Mouse (Mus musculus): Measurements from ENCODE around the gene Nebl.

The Nebl gene

DNA sequence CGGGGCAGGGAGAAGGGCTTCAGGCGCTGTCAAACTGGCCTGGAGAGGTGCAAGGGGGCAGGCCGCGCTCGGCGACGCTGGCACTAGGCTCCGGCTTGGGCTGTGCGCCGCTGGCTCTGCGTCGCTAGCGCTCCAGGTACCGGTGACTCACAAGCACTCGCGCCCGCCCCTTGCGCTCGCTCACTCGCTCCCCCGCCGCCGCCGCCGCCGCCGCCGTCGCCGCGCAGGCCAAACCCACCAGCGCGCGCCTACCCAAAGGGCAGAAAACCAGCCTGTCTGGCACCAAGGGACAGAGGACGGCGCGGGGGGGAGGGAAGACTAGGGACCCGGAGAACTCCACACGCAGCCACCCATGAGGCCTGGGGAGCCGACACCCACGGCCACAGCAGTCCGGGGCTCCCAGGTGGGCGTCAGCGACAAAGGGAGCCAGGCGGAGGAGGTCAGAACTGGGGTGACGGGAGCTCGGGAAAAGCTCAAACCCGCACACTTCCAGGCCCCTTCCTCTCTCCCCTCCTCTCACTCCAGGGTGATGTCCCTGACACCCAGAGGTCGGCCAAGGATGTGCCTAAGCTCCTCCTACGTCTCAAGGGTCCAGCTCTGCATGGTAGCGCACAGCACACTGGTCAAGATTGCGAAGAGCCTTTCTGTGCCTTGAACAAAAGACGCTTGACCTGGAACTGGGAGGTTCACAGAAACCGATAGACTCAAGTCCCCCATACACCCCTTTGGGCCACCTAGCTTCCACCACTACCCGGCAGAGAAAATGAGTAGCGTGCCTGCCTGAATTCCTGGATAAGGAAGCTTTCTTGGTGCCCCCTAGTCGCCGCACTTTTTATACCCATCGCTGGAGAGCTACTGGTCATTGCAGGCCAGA lies at the start of gene Nebl:
Gene Nebl, minus strand, starts transcription at position 508 of the 874 bp plus-strand sequence.
- peak in 1 of 2 experiments; percentile 29 for DNase-seq (ENCODE audit: low spot score in 2 of 2)

DNA sequence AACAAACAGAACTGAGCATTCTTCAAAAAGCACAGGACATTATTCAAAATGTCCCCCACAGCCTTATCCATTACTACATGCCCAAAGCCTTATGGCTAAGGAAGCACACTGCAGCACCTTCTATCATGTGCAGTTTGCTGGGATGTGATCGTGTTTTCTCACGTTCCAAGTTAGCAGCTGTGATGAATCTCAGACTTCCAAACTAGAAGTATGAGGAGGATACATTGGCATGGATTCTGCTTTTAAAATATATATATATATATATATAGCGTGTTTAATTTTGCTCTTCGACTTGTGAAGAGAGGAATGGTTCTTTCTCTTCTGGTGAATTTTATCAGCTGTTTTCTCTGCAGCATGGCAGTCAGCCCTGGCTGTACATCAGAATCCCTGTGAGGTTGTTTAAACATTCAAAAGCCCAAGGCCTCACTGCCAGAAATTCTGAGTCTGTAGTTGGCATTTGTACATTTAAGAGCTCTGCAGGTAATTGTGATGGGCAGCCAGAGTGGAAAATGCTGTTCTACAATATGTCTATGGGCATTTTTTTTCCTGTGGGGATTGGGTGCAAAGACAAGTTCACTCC lies 39.1 kb upstream of the Nebl start:
- DNase-seq (ENCODE audit: low spot score in 2 of 2), result no peak

DNA sequence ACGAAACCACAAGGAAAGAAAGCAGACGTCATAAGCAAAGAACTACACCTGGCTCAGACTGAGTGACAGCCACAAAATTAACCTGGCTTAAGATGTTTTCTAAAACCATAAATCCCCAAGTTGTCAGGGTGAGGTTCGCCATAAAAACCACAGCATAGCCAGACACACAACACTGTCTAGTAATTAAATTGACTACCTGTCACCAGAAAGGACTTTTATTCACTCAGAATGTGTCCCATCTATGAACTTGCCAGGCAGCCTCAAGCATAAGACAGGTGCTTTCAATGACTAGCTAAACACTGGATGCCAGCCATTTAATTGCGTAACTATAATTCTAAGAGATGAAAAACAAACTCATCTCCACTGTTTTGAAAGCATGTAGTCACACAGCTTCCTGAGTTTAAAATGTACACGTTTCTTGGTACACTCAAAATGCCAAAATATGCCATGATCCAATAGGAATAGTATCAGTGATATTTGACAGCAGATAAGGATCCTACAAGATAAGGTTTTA lies 38.0 kb upstream of the Nebl start:
- DNase-seq (ENCODE audit: low spot score in 2 of 2), result no peak

DNA sequence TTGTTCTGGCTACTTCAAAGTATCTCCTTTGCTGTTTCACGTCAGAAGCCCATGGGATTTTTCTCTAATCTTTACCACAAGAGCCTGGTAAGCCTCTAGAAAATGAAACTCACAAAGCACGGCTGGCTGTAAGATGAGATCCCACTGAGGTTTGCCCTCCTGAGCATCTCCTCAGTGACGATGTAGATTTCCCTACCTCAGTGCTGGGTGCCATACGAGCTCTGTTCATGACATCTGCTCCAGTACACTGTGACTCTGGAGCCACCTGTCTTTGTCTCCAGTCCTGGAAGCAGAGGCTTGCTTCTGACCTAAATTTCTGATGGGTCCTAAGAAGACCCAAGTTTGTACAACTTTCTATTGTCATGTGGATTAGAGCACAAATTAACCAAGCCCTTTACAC lies 25.0 kb upstream of the Nebl start:
- DNase-seq (ENCODE audit: low spot score in 2 of 2), result no peak

DNA sequence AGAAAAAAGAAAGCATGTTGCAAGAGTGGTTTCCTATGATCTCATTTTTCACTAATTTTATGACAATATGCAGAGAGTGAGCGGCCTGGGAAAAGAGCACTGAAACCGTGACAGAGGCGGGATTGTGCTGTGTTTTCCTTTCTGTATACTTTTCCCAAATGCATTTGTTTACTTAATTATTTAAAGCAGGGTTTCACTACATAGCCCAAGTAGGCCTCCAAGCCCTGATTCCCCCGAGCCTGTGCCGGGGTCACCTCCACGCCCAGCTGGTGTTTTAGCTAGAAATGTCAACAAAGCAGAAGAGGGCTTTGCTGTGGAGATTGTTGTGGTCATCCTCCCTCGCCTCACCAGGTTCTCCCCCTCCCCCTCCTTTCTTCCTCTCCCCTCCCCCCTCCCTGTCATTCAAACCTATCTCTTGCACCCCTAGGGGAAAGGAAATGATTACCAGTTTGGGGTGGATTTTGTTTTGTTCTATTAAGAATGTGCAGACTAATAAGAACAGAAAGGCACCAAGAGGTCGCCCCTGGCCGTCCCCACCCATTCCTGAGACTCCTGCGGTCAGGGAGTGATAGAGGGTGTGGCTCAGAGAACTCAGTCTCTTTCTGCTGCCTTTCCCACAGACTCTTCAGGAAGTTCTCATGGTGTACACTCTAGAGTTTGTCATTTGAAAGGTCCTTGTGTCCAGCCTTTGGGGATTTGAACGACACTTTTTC lies 10.9 kb upstream of the Nebl start:
- DNase-seq (ENCODE audit: low spot score in 2 of 2), result no peak

DNA sequence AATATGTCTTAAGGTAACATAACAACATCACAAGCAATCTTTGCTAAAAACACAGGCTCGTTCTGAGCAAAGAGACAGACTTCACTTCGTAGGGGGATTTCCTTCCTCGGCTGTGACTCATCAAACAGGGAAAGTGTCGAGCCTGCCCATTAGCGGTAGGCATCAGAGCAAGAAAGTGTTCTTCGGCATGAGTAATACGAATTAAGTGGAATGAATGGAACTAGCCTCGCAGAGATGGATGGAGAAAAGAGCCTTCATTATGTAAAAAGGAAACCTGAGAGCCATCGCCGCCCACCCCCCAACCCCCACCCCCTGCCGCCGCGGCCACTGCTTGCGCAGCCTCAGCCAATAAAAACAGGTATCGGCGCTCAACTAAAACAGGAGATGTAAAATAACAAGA lies 10.3 kb upstream of the Nebl start:
- no peak for DNase-seq (ENCODE audit: low spot score in 2 of 2)

DNA sequence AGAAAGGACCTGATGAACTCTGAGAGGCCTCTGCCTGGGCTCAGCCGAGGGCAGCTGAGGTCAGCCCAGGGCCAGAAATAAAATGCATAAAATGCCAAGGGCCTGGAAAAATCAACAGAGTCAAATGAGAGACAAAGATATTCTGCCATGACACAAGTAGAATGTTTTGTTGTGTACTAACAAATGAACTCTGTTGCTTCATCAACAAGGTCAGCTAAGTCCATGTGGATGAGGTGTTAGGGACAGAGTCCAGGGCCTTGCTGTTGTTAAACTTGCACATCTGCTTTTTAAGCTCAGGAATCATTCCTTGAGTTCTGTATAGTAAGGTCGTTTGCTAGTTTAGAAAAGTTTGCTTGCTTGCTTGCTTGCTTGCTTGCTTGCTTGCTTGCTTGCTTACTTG lies 9.2 kb upstream of the Nebl start:
- no peak for DNase-seq (ENCODE audit: low spot score in 2 of 2)

DNA sequence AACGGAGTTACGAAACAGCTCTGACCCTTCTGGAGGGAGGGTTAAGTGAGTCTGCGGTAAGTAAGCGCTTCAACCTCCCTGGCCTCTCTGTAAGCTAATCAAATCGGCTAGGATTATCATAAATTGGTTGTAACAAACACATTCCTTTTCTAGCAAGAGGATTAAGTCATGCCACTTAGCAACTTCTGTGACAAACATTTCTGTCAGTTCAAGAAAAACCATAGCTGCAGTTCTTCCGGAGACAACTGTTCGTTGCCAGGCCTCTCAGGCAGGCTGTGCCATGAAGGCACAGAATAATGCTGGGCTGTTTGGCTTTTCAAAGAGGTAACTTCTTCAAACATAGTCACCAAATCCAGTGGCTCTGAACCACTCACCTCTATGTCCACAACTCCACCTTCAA lies 946 bp upstream of the Nebl start:
- no peak for DNase-seq (ENCODE audit: low spot score in 2 of 2)

DNA sequence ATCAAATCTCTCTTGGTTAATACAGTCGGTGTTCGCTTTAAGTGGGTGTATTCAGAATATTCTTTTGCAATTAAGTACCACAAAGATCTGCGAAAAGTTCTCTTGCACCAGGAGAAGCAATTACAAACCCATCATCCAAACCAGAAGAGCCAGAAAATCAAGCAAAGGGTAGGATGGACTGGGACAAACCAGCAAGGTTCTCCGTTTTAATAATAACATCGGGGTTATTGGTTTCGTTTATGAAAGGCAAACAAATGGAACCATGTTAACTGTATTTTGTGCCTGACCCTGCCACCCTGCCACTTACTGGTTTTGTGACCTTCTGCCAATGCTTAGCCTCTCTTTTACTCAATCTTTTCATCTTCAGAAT lies 552 bp upstream of the Nebl start:
- no peak for DNase-seq (ENCODE audit: low spot score in 2 of 2)

DNA sequence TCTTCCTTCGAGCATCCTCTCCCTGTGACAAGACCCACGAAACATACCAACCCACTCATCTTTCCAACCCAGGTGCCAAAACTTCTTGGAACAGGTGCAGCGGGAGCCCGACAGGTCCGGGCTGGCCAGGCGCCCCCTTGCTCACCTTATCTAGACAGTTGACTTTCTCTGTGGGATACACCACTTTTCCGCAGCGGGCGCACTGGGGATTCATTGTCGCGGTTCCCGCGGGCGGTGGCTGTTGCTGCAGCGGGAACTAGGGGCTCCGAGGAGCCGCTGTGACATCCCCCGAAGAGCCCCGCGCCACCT lies 662 bp downstream of the Nebl start:
- DNase-seq (ENCODE audit: low spot score in 2 of 2), result no peak

DNA sequence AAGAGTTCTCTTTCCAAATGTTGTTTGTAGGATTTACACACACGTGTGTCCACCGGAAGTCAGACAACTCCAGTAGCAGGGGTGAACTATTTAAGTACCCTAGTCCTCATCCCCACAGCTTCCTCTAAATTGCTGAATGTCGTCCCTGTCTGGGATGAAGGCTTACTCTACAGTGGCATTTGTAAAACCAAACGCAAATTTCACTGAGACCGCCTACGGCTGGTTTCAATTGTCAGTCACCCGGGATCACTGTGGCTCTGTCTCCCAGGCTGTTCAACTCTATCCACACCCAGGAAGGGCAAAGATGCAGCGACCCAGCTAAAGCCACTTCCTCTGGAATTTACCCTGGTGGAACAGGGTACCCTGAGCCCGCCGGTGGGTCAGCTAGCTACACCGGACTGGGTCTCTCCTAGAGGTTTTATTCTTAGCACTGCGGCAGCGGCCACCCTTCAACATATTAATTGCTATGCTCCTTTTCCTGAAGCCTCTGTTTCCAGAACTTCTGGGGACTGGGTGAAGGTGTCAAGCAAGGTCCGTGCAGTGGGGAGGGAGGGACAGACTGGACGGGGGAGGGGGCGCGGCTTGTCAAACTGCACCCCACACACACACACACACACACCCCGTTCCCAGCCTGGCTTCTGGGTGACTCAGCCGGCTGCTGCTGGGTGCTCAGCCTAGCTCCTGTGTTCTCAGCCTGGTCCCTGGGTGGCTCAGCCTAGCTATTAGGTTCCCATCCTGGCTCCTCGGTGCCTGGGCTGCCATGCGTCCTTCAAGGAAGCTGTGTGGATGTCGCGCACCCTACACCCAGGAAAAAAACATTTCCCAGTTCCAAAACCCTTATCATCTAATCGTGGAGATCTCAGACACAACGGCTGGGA lies 1.3 kb downstream of the Nebl start:
- DNase-seq (ENCODE audit: low spot score in 2 of 2), result no peak

DNA sequence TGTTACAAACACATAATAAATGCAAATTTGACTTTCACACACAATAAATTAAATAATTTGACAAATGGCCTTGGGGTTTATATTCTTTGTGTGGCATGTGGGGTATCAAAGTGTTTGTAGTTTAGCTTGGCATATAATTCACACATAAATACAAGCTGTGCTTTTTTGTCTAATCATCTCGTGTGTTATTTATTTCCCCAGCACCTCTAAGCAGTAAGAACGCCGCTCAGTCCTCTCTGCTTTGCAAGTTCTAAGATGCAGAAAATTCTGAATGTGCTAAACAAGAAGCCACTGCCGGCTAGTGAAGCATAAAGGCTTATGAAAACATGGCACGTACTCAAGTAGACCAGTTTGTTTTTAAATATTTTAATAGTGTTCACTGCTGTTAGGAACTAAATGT lies 6.9 kb downstream of the Nebl start:
- no peak for DNase-seq (ENCODE audit: low spot score in 2 of 2)

DNA sequence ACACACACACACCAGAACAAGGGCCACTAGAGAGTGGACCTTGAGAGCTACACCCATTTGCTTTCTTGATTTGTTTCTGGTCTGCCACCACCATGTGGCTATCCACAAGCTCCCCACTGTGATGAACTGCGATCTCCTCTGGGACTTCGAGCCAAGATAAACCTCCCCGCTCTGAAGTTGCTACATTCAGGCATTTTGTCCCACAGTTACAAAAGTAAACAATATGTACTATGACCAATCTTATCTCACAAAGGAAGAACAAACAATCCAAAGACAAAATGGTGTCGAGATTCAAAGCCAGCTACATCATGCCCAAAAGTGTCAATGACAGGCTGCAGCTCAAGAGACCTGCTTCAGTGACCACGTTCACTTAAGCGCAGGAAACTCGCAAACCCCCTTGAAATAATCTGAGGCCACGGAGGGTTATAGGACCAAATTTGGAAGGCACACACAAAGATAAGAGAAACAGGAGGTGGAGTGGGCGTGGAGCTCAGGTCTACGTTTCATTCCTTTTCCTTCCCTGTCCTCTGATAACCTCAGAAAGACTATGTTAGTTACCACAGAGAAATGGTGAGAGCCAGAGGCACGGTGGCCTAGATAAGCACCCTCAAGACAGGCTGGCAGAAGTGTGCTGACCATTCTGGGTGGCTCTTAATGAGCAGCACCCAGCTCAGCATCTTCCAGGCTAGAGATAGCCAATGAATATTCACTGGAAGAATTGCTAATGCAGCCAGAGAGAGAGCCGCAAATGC lies 7.8 kb downstream of the Nebl start:
- no peak for DNase-seq (ENCODE audit: low spot score in 2 of 2)

DNA sequence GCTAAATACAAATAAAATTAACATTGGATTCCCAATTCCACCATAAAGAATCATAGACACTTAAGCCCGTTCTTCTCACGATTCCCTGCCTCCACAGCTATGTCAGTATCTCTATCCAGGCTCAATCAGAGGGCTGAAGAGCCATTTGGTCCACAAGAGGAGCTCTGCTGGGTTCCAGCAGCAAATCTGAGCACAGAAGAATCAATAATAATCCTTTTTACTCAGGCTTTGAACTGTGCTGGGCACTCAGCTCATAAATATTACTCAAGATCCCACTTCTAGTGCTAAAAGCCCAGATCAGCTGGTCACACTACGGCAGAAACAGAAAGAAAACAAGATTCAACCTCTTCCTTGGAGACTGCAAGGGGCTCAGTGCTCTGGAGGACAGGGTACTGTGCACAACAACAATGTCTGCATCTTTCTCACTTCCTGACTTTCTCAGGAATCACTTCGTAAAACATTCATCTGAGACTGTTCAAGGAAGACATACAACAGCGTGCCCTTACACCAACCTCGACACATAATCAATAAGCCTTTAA lies 10.0 kb downstream of the Nebl start:
- no peak for DNase-seq (ENCODE audit: low spot score in 2 of 2)

DNA sequence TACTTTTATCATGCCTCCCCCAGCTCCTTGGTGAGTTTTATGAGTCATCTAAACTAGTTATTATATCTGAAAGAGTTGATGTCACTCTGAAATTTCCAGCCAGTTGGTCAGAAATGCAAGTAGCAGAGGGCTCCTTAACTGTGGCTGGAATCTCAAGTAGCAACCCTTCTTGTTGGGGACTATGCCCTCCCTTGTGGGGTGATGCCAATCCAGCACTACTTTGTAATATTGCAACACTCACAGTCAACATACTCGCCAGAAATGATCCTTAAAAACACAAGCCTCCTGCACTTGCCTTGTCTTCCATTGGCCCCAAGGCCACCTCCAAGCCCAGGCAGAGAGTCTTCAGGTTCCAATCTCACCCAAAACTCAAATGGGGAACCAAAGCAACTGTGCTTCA lies 13.0 kb downstream of the Nebl start:
- no peak for DNase-seq (ENCODE audit: low spot score in 2 of 2)

DNA sequence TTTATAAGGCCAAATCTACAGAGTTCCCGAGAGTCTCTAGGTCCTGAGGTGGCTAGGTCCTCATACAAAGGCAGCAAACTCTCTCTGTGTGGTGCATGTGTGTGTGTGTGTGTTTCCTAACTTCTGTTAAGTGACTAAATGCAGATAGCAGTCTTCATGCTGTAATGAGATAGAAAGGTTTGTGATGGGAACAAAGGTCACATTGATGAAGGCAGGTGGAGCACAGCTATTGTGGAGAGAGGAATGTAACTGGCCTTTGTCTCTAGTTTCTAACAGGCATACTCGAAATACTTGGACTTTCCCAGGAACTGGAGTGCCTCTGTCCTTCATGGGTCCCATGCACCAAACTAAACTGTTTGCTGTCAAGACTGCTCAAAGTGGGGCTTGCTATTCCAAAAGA lies 14.1 kb downstream of the Nebl start:
- DNase-seq (ENCODE audit: low spot score in 2 of 2), result no peak

DNA sequence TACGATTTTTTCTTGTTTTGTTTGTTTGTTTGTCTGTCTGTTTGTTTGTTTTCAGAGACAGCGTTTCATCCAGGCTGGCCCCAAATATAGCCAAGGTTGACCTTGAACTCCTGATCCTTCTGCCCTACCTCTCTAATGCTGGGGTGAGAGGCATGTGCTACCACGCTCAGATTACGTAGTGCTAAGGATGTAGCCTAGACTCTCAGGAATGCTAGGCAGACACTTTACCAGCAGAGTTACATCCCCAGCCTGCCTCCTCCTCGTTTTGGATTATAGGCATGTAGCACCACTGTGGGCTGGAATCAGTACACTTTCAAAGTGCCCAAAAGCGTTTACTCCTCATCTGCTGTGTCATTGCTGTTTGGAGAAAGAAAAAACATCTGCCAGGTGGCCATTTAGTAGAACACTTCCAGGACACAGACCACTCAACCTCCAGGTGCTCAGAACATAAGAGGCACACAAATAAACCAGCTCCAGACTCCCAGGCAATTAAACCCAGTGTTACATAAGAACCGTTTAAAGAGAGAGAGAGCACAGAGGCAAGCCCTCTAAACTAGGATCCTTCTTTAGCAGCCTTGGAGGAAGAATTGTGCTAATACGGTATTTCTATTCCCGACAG lies 16.0 kb downstream of the Nebl start:
- no peak for DNase-seq (ENCODE audit: low spot score in 2 of 2)

DNA sequence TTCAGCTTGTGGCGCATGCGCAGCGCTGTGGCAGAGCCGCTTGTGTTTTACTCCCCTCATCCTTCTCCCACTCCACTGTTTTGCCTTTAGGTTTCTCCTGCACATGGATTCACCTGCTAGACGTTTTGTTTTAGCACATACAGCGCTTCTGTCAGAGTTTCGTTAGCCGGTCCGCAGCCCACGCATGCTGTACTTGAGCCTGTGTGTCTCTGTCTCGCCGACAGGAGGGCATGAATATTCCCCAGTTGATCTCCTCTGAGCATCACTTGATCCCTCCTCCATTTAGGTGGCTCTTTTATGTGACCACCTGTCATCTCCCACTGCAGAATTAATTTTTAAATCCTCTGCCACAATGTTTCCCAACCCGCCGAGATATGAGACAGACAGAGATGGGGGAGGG lies 16.6 kb downstream of the Nebl start:
- DNase-seq (ENCODE audit: low spot score in 2 of 2), result no peak

DNA sequence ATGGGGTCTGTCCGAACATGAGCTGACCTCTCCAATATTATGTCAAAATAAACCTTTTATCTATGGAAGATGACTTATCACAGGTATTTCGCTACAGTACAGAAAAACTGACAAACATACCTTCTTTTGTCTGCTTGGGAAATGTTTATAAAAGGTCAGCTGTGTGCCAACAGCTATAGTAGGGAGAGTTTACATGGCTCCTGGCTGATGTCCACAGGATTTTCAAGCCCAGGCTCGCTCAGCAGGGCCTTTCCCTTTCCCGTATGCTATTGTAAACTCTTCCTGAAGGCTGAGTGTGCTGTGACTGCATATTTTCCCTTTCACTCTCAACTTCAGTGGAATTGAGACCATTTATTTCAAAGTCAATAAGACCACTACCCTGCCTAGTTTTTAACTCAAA lies 17.1 kb downstream of the Nebl start:
- DNase-seq (ENCODE audit: low spot score in 2 of 2), result no peak

DNA sequence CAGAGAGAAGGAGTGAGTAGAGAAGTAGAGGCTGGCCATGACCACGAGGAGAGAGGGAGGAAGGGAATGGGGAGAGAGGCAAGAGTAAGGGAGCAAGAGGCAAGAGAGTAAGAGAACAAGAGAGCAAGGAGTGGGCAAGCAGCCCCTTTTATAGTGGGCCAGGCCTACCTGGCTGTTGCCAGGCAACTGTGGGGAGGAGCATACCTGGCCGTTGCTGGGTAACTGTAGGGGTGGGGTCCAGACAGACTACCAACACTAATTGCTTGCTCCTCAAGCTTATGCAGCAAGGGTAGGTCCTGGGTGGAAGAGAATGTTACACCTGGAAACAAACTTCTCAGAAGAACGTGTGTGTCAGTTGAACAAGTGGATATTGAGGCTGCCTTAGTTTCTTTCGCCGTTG lies 20.0 kb downstream of the Nebl start:
- DNase-seq (ENCODE audit: low spot score in 2 of 2), result no peak

DNA sequence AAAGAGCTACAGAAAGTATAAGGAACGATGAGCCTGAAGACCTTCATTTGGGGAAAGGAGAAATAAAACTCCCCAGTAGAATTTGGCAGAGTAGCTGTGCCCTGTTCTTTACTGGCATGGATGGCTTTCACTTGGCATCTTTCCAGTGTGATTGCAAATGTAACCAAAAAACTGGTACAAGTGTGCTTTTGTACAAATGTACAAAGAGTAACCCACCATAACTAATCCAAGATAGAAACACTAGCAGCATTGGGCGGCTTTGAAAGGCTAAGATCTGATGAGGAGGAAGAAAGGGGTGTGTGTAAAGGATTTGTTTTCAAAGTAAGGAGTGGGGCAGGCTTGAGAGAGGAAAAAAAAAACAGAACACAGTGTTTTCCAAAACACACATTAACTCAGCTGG lies 21.2 kb downstream of the Nebl start:
- DNase-seq (ENCODE audit: low spot score in 2 of 2), result no peak
